Mouse (Mus musculus): ENCODE results near the gene Crym. TPM values are rescaled to one million over a fixed set of nuclear protein-coding genes. Genes with fewer than 3 reads are reported as not detected.

Crym gene
- polyA plus RNA-seq (2014; fragmentation: Nextera tagmentation; extraction: Ambion mirVana) = 88.9 and 94.2 TPM in 2 replicates

GRCm38 (mm10) chr7:120201771-120202170, at the start of gene Crym:
TSS of gene Crym (minus strand) at chr7:120202111.
- H3K4me2 ChIP-seq (replicated peaks; ENCODE audit: low read depth, low read length) = peak within 1 kb of the TSS; percentile 59
- peak within 1 kb of the TSS; percentile 44 for H3K9ac ChIP-seq (ENCODE audit: low read depth, low read length)
- peak; percentile 37; the same call in 1 of the 2 replicates for ATAC-seq (ENCODE audit: low FRiP score, low TSS enrichment)
- H3K36me3 ChIP-seq (ENCODE audit: control insufficient read depth, insufficient read depth, low read length) = no peaks in the 10 kb centered on the region
- peak within 1 kb of the TSS; percentile 42 for H3K4me3 ChIP-seq (ENCODE audit: low read length)
- 1% methylated on average over 25 of the region's 26 CpGs for WGBS
- H3K27ac ChIP-seq (ENCODE audit: low read depth, low read length) = 0 out of 2 replicates have a peak within 1 kb of the TSS, but pooled peaks have one; percentile 4
- H3K4me1 ChIP-seq (ENCODE audit: control insufficient read depth, insufficient read depth, low read length) = 0 out of 2 replicates have a peak, but pooled peaks cover 7% of the 10 kb centered on the region
- no peaks in the 10 kb centered on the region for H3K9me3 ChIP-seq (ENCODE audit: control insufficient read depth, low read length)
- H3K27me3 ChIP-seq (ENCODE audit: control insufficient read depth, insufficient read depth, low read length) = peaks cover 10% of the 10 kb centered on the region

DNA sequence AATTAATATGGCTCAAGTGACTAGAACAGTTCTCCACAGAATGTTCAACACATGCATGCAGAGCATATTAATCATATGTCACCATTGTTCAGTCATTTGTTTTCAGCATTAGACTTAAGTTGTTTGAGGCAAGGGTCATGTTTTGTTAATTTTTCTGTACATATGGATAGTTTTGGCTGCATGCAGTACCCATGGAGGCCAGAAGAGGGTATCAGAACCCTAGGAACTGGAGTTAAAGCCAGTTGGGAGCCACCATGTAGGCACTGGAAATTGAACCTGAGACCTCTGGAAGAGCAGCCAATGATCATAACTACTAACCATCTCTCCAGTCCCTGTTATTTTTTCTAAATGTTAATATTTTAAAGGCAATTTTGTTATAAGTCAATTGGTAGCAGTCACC, 39.2 kb upstream of the Crym start:
- H3K4me3 ChIP-seq (ENCODE audit: low read length) = no peak overlapping the region
- no peaks in the 10 kb centered on the region for H3K27me3 ChIP-seq (ENCODE audit: control insufficient read depth, insufficient read depth, low read length)
- H3K36me3 ChIP-seq (ENCODE audit: control insufficient read depth, insufficient read depth, low read length) = no peaks in the 10 kb centered on the region
- H3K9ac ChIP-seq (ENCODE audit: low read depth, low read length) = no peak overlapping the region
- no peaks in the 10 kb centered on the region for H3K4me1 ChIP-seq (ENCODE audit: control insufficient read depth, insufficient read depth, low read length)
- H3K4me2 ChIP-seq (replicated peaks; ENCODE audit: low read depth, low read length) = no peak overlapping the region
- H3K9me3 ChIP-seq (ENCODE audit: control insufficient read depth, low read length) = no peaks in the 10 kb centered on the region
- no peak overlapping the region for H3K27ac ChIP-seq (ENCODE audit: low read depth, low read length)
- ATAC-seq (ENCODE audit: low FRiP score, low TSS enrichment) = no peak

DNA sequence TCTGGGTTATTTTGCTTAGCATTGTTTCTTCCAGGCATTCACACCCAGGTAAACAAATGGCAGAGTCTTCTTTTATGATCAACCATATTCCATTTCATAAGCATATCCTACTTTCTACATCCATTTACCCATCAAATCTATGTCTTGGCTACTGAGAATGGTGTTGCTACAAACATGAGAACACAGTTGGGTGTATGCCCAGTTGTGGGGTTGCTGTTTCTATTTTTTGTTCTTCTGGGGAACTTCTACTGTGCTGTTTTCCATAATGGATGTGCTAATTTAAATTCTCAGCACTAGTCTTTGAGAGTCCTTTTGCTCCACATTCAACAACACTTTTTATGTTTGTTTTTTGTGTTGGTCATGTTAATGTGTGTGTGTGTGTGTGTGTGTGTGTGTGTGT, 26.6 kb upstream of the Crym start:
- no peaks in the 10 kb centered on the region for H3K36me3 ChIP-seq (ENCODE audit: control insufficient read depth, insufficient read depth, low read length)
- no peak overlapping the region for H3K9ac ChIP-seq (ENCODE audit: low read depth, low read length)
- H3K9me3 ChIP-seq (ENCODE audit: control insufficient read depth, low read length) = no peaks in the 10 kb centered on the region
- ATAC-seq (ENCODE audit: low FRiP score, low TSS enrichment) = no peak
- H3K27me3 ChIP-seq (ENCODE audit: control insufficient read depth, insufficient read depth, low read length) = no peaks in the 10 kb centered on the region
- H3K4me3 ChIP-seq (ENCODE audit: low read length) = no peak overlapping the region
- H3K27ac ChIP-seq (ENCODE audit: low read depth, low read length) = no peak overlapping the region
- H3K4me1 ChIP-seq (ENCODE audit: control insufficient read depth, insufficient read depth, low read length) = no peaks in the 10 kb centered on the region
- H3K4me2 ChIP-seq (replicated peaks; ENCODE audit: low read depth, low read length) = no peak overlapping the region

GRCm38 (mm10) chr7:120205989-120206388, 4.1 kb upstream of the Crym start:
- 49% methylated on average over 9 of the region's 9 CpGs for WGBS
- H3K27ac ChIP-seq (ENCODE audit: low read depth, low read length) = no peak overlapping the region

DNA sequence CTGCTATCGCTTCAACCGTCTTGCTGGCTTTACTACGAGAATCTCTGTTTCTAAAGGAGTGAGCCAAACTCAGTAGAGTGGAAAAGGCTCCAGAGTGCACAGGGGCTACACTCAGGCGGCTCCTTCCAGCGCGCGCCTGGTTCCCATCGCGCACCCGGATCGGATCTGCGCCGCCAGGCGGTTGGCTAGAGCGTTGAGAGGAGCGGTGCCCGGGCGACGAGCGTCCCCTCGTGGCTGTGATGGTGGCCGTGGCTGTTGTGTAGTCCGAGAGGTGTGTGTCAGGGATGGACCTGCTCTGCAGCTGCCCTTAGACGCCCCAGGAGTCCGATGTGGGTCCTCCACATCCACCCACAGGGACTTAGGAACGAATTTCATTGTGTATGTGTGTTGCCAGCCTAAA, 1.9 kb upstream of the Crym start, which contains the start of gene Abca14:
Gene Abca14, plus strand, starts transcription at position 173 of the 400 bp plus-strand sequence.
- H3K4me2 ChIP-seq (replicated peaks; ENCODE audit: low read depth, low read length) = no peak within 1 kb of the TSS
- H3K27me3 ChIP-seq (ENCODE audit: control insufficient read depth, insufficient read depth, low read length) = peaks cover 10% of the 10 kb centered on the region
- no peak within 1 kb of the TSS for H3K27ac ChIP-seq (ENCODE audit: low read depth, low read length)
- H3K4me1 ChIP-seq (ENCODE audit: control insufficient read depth, insufficient read depth, low read length) = 0 out of 2 replicates have a peak, but pooled peaks cover 7% of the 10 kb centered on the region
- H3K9ac ChIP-seq (ENCODE audit: low read depth, low read length) = no peak within 1 kb of the TSS
- 3% methylated on average over 26 of the region's 26 CpGs for WGBS
- no peaks in the 10 kb centered on the region for H3K9me3 ChIP-seq (ENCODE audit: control insufficient read depth, low read length)
- H3K4me3 ChIP-seq (ENCODE audit: low read length) = no peak within 1 kb of the TSS
- H3K36me3 ChIP-seq (ENCODE audit: control insufficient read depth, insufficient read depth, low read length) = no peaks in the 10 kb centered on the region
- peak; percentile 88 for ATAC-seq (ENCODE audit: low FRiP score, low TSS enrichment)

More at GRCm38 (mm10) chr7:120205989-120206388, 4.1 kb upstream of the Crym start:
- Histone ChIP-seq H3K4me3 (ENCODE audit: low read length) (no peak overlapping the region), H3K27me3 (ENCODE audit: control insufficient read depth, insufficient read depth, low read length) (peaks cover 8% of the 10 kb centered on the region), H3K36me3 (ENCODE audit: control insufficient read depth, insufficient read depth, low read length) (no peaks in the 10 kb centered on the region), H3K4me2 (replicated peaks; ENCODE audit: low read depth, low read length) (no peak overlapping the region), H3K9ac (ENCODE audit: low read depth, low read length) (no peak overlapping the region), H3K9me3 (ENCODE audit: control insufficient read depth, low read length) (no peaks in the 10 kb centered on the region), H3K4me1 (ENCODE audit: control insufficient read depth, insufficient read depth, low read length) (0 out of 2 replicates have a peak, but pooled peaks cover 7% of the 10 kb centered on the region)
- ATAC-seq (ENCODE audit: low FRiP score, low TSS enrichment) = no peak

GRCm38 (mm10) chr7:120201231-120201744, 623 bp downstream of the Crym start:
- peak overlapping the region; percentile 44 for H3K9ac ChIP-seq (ENCODE audit: low read depth, low read length)
- no peaks in the 10 kb centered on the region for H3K9me3 ChIP-seq (ENCODE audit: control insufficient read depth, low read length)
- peaks cover 10% of the 10 kb centered on the region for H3K27me3 ChIP-seq (ENCODE audit: control insufficient read depth, insufficient read depth, low read length)
- peak overlapping the region; percentile 59 for H3K4me2 ChIP-seq (replicated peaks; ENCODE audit: low read depth, low read length)
- 0 out of 2 replicates have a peak, but pooled peaks cover 7% of the 10 kb centered on the region for H3K4me1 ChIP-seq (ENCODE audit: control insufficient read depth, insufficient read depth, low read length)
- peak overlapping the region; percentile 42 for H3K4me3 ChIP-seq (ENCODE audit: low read length)
- no peaks in the 10 kb centered on the region for H3K36me3 ChIP-seq (ENCODE audit: control insufficient read depth, insufficient read depth, low read length)
- WGBS = 0% methylated on average over 14 of the region's 14 CpGs
- ATAC-seq (ENCODE audit: low FRiP score, low TSS enrichment) = peak; percentile 7; the same call in 1 of the 2 replicates
- no peak overlapping the region for H3K27ac ChIP-seq (ENCODE audit: low read depth, low read length)

GRCm38 (mm10) chr7:120195207-120195606, 6.7 kb downstream of the Crym start:
- Histone ChIP-seq H3K9ac (ENCODE audit: low read depth, low read length) (no peak overlapping the region), H3K4me1 (ENCODE audit: control insufficient read depth, insufficient read depth, low read length) (no peaks in the 10 kb centered on the region), H3K27me3 (ENCODE audit: control insufficient read depth, insufficient read depth, low read length) (no peaks in the 10 kb centered on the region), H3K36me3 (ENCODE audit: control insufficient read depth, insufficient read depth, low read length) (no peaks in the 10 kb centered on the region), H3K4me3 (ENCODE audit: low read length) (no peak overlapping the region), H3K27ac (ENCODE audit: low read depth, low read length) (no peak overlapping the region), H3K9me3 (ENCODE audit: control insufficient read depth, low read length) (no peaks in the 10 kb centered on the region), H3K4me2 (replicated peaks; ENCODE audit: low read depth, low read length) (no peak overlapping the region)
- no peak for ATAC-seq (ENCODE audit: low FRiP score, low TSS enrichment)
- WGBS = 84% methylated on average over 4 of the region's 4 CpGs

DNA sequence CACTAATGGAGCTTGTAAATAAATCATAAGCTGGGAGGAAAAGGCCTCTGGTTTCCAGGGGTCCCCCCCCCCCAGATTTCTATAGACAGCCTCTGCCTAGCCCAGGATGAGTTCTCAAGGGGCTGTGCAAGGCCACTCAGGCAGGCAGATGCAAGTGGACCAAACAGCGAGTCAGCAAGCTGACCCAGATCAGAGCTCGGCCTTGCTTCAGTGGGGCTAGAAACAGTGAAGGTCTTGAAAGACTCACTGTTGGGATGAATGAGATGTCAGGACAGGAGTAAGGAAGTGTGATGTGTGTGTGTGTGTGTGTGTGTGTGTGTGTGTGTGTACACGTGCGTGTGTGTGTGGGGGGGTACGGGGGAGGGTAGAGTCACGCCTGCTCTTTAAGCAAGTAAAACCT, 9.1 kb downstream of the Crym start:
- no peak overlapping the region for H3K4me3 ChIP-seq (ENCODE audit: low read length)
- no peaks in the 10 kb centered on the region for H3K4me1 ChIP-seq (ENCODE audit: control insufficient read depth, insufficient read depth, low read length)
- no peaks in the 10 kb centered on the region for H3K9me3 ChIP-seq (ENCODE audit: control insufficient read depth, low read length)
- H3K27me3 ChIP-seq (ENCODE audit: control insufficient read depth, insufficient read depth, low read length) = no peaks in the 10 kb centered on the region
- ATAC-seq (ENCODE audit: low FRiP score, low TSS enrichment) = no peak
- H3K36me3 ChIP-seq (ENCODE audit: control insufficient read depth, insufficient read depth, low read length) = no peaks in the 10 kb centered on the region
- 81% methylated on average over 6 of the region's 6 CpGs for WGBS
- no peak overlapping the region for H3K27ac ChIP-seq (ENCODE audit: low read depth, low read length)
- no peak overlapping the region for H3K9ac ChIP-seq (ENCODE audit: low read depth, low read length)
- no peak overlapping the region for H3K4me2 ChIP-seq (replicated peaks; ENCODE audit: low read depth, low read length)

DNA sequence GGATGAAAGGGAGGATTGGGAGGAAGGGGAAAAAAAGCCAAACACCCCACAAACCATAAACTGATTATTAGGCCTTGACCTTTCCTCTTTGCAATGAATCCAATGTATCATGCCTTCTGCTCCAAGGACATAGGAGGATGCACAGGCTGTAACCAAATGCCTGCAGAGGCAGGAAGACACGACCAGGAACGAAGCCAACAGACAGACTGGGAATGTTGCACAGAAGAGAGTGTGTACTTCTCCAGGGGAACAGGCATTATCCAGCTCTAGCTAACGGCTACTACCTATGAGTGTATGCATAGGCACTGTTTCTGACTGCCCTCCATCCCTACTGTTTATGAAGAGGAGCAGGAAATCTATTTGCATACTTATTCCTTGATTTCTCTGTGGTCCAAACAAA, 9.7 kb downstream of the Crym start:
- H3K36me3 ChIP-seq (ENCODE audit: control insufficient read depth, insufficient read depth, low read length) = no peaks in the 10 kb centered on the region
- no peaks in the 10 kb centered on the region for H3K9me3 ChIP-seq (ENCODE audit: control insufficient read depth, low read length)
- no peak overlapping the region for H3K4me3 ChIP-seq (ENCODE audit: low read length)
- no peak overlapping the region for H3K4me2 ChIP-seq (replicated peaks; ENCODE audit: low read depth, low read length)
- H3K4me1 ChIP-seq (ENCODE audit: control insufficient read depth, insufficient read depth, low read length) = no peaks in the 10 kb centered on the region
- H3K9ac ChIP-seq (ENCODE audit: low read depth, low read length) = no peak overlapping the region
- no peak for ATAC-seq (ENCODE audit: low FRiP score, low TSS enrichment)
- H3K27ac ChIP-seq (ENCODE audit: low read depth, low read length) = no peak overlapping the region
- 52% methylated on average over 3 of the region's 3 CpGs for WGBS
- H3K27me3 ChIP-seq (ENCODE audit: control insufficient read depth, insufficient read depth, low read length) = no peaks in the 10 kb centered on the region
